Mouse (Mus musculus) gastrocnemius, adult 2 months (tissue): ENCODE results near the gene Trank1. TPM values are rescaled to one million over a fixed set of nuclear protein-coding genes. Genes with fewer than 3 reads are reported as not detected.

Experiments used
- DNase-seq: peaks from one replicate; pipeline ENCODE4 v3.0.0; 2022
- H3K27ac ChIP-seq: fragments of 200-600 bp; 2 replicates; pipeline ENCODE4 v1.8.1; 2022; ENCODE audit warnings: mild to moderate bottlenecking
- H3K4me3 ChIP-seq: fragments of 200-600 bp; 2 replicates; pipeline ENCODE4 v1.8.1; 2022; ENCODE audit warnings: mild to moderate bottlenecking, moderate library complexity
- CTCF ChIP-seq: fragments of 200-600 bp; IDR thresholded peaks from 2 replicates; pipeline ENCODE4 v1.8.1; 2022; ENCODE audit warnings: antibody characterized with exemption, mild to moderate bottlenecking, moderate library complexity
- intact Hi-C: fragments of 180-260 bp; cut with DNase I; formaldehyde crosslinking; loops from one replicate; pipeline ENCODE4 v1.15.1; 2025
- total RNA-seq, 2 experiments: library from RNA; stranded (reverse); gene quantifications; 2 replicates each; pipeline ENCODE4 v1.2.3; 2021

Gene Trank1
- total RNA-seq, 2 experiments from 2014 or later, result not detected

GRCm38 (mm10) chr9:111311843-111312441 is 403 bp downstream of the Trank1 start:
- no peak for TF ChIP-seq CTCF
- Histone ChIP-seq H3K4me3 (peak overlapping the region; percentile 63), H3K27ac (no peak overlapping the region)
- DNase-seq, result no peak
- intact Hi-C loops, result no loop called here

- DNase-seq, result peak; percentile 20
- TF ChIP-seq CTCF, result no peak
- intact Hi-C loops, result no loop called here
- Histone ChIP-seq H3K27ac (no peak overlapping the region), H3K4me3 (peak overlapping the region; percentile 63)
These were observed 1.1 kb downstream of the Trank1 start for GRCm38 (mm10) chr9:111312442-111313141.

GRCm38 (mm10) chr9:111313299-111313698 is 1.8 kb downstream of the Trank1 start:
- intact Hi-C loops, result no loop called here
- Histone ChIP-seq H3K27ac (no peak overlapping the region), H3K4me3 (no peak overlapping the region)
- no peak for TF ChIP-seq CTCF
- DNase-seq, result no peak

GRCm38 (mm10) chr9:111313793-111314192 is 2.3 kb downstream of the Trank1 start:
- TF ChIP-seq CTCF, result no peak

GRCm38 (mm10) chr9:111314219-111314618 is 2.7 kb downstream of the Trank1 start:
- H3K27ac ChIP-seq, result no peak overlapping the region
- TF ChIP-seq CTCF, result peak; percentile 70
- peak; percentile 45 for DNase-seq
- H3K4me3 ChIP-seq, result no peak overlapping the region
- intact Hi-C loops, result no loop called here

More at GRCm38 (mm10) chr9:111313793-111314192, 2.3 kb downstream of the Trank1 start:
- no peak for DNase-seq
- no peak overlapping the region for H3K27ac ChIP-seq
- intact Hi-C loops, result no loop called here
- H3K4me3 ChIP-seq, result no peak overlapping the region

GRCm38 (mm10) chr9:111320912-111321311 is 9.4 kb downstream of the Trank1 start:
- H3K4me3 ChIP-seq, result no peak overlapping the region
- intact Hi-C loops, result no loop called here
- TF ChIP-seq CTCF, result no peak
- DNase-seq, result no peak
- H3K27ac ChIP-seq, result no peak overlapping the region

GRCm38 (mm10) chr9:111324881-111325280 is 13.3 kb downstream of the Trank1 start:
- Histone ChIP-seq H3K27ac (no peak overlapping the region), H3K4me3 (no peak overlapping the region)
- intact Hi-C loops, result no loop called here
- TF ChIP-seq CTCF, result no peak
- DNase-seq, result no peak

- DNase-seq, result no peak
- no peak for TF ChIP-seq CTCF
- Histone ChIP-seq H3K27ac (no peak overlapping the region), H3K4me3 (no peak overlapping the region)
- intact Hi-C loops, result no loop called here
These were observed 18.3 kb downstream of the Trank1 start for GRCm38 (mm10) chr9:111329881-111330280.

GRCm38 (mm10) chr9:111333790-111334189 is 22.3 kb downstream of the Trank1 start:
- DNase-seq, result no peak
- intact Hi-C loops, result no loop called here

GRCm38 (mm10) chr9:111334555-111335164 is 23.1 kb downstream of the Trank1 start:
- intact Hi-C loops, result no loop called here

More at GRCm38 (mm10) chr9:111333790-111334189, 22.3 kb downstream of the Trank1 start:
- Histone ChIP-seq H3K4me3 (no peak overlapping the region), H3K27ac (no peak overlapping the region)
- no peak for TF ChIP-seq CTCF

GRCm38 (mm10) chr9:111351233-111351632 is 39.7 kb downstream of the Trank1 start:
- intact Hi-C loops, result no loop called here
- H3K4me3 ChIP-seq, result no peak overlapping the region
- TF ChIP-seq CTCF, result no peak
- no peak overlapping the region for H3K27ac ChIP-seq
- DNase-seq, result no peak

More at GRCm38 (mm10) chr9:111334555-111335164, 23.1 kb downstream of the Trank1 start:
- TF ChIP-seq CTCF, result no peak
- no peak overlapping the region for H3K4me3 ChIP-seq
- no peak for DNase-seq
- no peak overlapping the region for H3K27ac ChIP-seq

GRCm38 (mm10) chr9:111351641-111352040 is 40.1 kb downstream of the Trank1 start:
- DNase-seq, result no peak
- H3K27ac ChIP-seq, result no peak overlapping the region
- TF ChIP-seq CTCF, result no peak
- H3K4me3 ChIP-seq, result no peak overlapping the region
- intact Hi-C loops, result no loop called here

- TF ChIP-seq CTCF, result no peak
- intact Hi-C loops, result no loop called here
- no peak overlapping the region for H3K27ac ChIP-seq
- H3K4me3 ChIP-seq, result no peak overlapping the region
- no peak for DNase-seq
These were observed 41.1 kb downstream of the Trank1 start for GRCm38 (mm10) chr9:111352646-111353045.
